Mouse (Mus musculus) MEL-GATA-1-ER (cell line): ENCODE data around the gene Wscd2.

Experiments
- DNase-seq: peaks from one replicate; pipeline ENCODE4 v3.0.0-alpha.2; 2012; ENCODE audit warnings: low read depth; ENCODE audit errors: extremely low read depth

Wscd2 gene

DNA sequence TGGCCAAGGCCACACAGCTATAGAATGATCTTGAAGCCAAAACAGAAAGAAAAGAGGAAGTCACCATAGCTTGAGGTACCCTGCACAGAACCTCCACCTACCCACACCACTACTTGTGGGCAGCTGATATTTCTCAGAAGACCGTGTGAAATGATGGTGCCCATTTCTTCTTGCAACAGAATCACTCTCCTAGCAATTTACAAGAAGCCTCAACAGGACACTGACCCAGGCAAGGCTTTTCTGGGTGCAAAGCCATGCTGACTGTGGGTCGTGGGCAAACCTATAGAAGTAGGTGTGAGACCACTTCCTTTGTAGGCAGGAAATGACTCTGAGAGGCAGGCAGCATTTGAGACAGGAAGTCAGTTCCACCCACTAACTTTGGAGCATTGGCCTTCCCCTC, 49.3 kb downstream of the Wscd2 start:
- no peak for DNase-seq

DNA sequence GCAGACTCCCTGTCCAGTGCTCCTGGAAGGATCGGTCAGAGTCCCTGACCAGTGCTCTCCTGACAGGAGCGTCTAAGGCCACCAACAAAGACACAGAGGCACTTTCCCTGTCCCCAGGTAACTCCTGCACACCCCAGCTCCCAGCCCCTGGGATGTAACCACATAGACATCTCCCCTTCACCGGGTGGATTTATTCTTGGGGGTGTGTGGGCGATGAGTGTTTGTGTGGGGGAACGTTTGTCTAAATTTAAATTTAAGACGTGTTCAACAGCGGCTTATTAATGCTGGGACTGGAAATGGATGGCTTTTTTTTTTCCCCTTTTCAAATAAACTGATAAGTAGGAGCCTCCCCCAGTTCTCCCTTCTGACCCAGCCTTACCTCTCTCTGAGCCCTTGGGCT, 49.7 kb downstream of the Wscd2 start:
- DNase-seq: no peak

DNA sequence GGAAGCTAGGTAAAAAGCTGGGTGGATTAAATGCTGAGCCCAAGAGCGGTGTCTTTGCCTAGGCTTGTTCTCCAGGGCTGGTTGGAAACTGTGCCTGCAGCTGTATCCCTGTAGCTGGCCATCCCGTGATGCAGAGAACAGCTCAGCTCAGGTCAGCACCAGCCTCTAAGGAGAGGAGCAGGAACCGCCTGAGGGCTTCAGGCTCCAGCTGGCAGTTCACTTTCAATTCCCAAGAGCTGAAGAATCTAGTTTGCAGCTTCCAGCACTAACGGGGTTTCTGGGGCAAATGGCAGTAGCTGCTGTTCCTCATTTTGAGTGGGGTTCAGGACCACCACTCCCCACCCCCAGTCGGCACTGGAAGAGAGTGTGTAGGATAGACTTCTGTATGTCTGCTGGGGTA, 51.1 kb downstream of the Wscd2 start:
- DNase-seq: no peak

DNA sequence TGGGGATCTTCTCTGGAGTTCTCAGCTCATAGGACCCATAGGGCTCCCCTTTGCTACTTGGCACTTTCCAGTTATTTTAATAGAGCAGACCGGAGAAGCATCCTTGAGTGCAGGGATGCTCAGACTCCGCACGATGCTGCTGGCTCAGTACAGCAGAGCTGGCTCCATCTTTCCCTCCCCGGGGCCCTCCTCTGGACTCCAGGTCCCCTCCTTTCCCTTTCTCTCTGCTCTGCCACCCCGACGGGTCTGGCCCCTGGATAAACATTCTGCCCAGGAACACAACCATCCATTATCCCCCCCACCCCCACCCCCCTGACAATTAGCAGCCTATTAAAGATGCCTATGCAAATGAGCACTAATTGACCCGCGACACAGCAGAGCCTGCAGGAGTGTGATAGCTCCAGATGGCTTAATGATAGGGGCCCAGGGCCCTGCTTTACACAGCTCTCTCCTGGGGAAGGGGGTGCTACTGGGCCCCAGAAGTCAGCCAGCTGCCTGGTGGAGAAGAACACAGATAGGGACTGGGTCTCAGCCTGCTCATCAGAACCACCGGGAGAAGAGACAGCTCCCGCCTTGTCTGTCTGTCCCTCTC, 52.8 kb downstream of the Wscd2 start:
- no peak for DNase-seq

DNA sequence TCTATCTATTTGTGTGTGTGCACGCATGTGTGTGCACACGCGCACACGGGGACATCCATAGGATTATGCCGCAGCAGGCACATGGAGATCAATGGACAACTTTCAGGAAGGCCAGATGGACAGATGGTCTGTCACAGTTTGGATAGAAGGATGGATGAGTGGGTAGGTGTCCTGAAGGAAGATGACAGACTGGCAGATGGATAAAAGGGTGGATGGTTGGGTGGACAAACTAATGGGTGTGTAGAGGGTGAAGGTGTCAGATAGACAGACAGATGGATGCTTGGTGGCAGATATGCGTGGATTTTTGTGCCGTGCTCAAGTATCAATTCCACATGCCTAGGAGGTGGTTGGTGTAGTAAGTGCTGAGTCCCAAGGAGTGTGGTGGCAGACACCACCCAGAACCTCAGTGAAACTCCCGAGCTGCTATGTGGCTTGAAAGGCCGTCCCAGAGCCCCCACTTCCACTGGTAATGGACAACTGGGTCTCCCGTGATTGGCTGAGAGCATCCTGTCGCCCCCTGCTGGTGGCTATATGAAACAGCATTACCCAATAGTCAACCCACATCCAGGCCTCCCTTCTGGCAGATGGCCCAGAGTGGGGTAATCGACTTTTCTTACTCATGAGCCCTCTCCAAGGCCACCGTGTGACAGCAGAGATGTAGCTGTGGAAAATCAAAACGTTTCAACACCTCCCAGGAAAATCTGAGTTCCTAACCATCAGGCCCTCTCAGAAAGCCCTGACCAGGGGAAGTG, 58.0 kb downstream of the Wscd2 start:
- no peak for DNase-seq

DNA sequence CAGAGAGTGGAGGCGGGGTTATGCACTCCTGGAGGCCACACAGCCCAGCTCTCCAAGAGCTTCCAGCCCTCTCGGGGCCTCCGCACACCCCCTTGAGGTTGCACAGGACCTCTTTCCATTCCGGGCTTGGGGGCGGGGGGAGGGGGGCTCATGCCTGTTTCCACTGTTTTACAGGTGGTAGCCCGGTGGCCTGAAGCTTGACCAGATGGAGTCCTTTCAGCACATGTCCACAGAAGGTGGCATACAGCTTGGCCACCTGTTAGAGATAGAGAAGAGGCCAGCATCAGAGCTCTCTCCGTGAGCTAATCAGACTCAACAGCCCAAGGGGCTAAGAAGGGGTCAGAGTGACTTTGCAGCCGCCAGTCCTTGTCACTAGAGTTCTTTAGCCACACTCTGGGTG, 60.1 kb downstream of the Wscd2 start:
- DNase-seq: no peak

DNA sequence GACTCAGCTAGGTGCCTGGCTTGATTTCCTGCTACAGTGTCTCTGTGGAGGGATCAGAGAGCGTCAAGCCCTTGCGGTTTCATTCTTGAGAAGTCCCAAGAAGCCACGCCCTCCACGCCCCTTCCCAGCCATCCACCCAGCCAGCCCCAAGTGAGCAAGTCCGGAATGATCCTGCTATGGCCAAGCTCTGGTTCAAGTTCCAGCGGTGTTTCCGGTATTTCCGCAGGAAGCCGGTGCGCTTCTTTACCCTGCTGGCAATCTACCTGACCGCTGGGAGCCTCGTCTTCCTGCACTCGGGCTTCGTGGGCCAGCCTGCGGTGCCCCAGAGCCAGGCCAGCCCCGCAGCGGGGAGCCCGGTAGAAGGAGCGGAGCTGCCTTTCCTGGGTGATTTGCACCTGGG, 60.6 kb downstream of the Wscd2 start:
- DNase-seq: no peak

DNA sequence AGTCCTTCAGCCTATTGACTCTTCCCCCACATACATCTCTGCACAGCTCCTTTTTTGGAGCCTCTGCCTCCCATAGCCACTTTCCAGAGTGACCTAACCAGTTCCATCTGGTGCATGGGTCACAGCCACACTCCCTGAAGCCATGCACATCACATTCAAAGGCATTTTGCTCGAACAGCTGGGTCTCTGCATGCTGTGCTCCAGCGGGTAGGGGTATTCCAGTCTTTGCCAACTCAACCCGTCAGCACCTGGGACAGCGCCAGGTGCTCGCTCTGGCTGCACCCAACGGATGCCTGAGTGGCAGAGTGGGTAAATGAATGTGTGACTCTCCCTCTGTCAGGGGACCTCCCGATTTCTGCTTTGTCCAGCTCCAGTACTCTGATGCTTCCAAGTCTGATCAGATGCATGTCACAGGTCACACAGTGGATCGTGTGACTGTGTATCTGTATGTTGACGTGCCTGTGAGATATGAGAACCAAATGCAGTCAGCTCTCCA, 63.3 kb downstream of the Wscd2 start:
- DNase-seq: no peak

DNA sequence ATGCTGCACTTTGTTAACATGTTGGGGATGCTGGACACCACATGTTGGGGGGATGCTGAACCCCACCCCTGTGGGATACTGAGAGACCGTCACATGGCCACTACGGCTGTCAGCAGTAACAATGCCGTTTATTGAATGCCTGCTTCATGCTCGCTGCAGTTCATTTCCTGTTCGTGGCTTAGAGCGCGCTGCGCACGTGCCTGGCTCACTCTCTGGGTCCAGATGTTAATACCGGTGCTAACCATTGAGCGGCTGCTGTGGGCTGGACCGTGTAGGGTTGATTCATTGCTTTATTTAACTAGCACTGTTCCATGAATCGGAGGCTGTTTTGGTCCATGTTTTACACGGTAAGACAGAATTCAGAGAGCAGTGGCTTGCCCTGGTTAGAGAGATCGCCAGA, 64.0 kb downstream of the Wscd2 start:
- no peak for DNase-seq

DNA sequence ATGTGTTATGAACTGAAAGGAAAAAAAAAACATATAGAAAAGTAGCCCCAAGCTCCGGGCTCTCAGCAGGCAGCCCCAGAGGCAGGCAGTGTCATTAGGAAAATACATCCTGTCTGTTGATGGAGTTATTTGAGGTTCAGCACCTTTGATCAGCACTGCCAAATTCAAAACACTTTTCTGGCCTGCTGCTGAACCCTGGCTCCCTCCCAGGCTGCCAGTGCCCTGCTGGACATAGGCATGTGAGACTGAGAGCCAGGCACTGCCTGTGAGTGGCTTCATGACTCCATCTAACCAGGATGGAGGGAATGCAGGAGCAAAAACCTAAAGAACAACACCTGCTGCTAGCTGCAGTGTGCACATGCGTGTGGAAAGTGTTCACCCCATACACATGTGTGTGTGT, 64.4 kb downstream of the Wscd2 start:
- DNase-seq: no peak

DNA sequence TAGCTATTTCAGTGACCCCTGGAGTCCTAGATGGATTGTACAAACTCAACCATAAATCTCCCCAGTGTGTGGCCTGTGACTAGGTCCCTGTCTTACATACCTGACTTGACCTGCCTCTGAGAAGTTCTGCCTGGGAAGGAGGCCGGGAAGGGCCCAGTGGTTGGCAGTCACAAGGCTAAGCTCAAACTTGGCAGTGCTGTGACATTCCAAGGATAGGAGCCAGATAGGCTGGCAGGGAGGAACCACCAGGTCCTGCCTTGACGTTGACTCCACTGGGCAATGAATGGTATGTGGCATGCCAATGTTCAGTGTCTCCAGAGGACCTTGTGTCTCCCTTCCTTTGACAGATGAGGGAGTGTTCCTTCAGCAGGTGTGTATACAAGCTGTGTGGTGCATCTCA, 65.6 kb downstream of the Wscd2 start:
- DNase-seq: no peak

DNA sequence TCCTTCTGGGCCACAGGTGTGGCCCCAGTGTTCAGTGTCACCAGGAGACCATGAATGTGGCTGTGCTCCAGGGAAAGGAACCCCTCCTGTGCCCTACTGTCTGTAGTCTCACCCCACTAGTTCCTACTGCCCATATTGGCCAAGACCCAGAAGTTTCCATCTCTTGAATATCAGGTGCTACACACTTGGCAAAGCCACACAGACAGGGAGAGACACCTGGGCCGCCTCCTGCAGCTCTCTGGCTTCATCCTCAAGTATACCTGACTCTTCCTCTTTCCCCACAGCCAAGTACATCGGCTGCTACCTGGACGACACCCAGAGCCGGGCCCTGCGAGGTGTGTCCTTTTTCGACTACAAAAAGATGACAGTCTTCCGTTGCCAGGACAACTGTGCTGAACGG, 67.9 kb downstream of the Wscd2 start:
- DNase-seq: no peak

DNA sequence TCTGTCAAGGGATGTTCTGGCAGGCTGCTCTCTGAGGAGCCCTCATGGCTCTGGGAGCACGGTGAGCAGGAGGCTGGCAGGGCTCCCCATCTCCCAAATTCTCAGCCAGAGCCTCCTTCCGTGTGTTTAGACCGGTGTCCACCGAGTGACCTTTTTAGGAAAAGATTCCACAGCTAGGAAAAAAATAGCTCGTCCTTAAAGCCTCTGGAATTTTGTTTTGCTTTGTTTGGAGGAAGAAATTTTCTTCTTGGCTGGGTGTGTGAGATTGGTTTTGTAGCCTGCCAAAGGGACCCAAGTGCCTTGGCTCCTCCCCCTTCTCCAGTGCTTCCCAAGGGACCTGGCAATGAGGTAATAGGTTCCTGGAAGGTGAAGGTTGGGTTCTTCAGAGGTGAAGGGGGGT, 69.5 kb downstream of the Wscd2 start:
- DNase-seq: no peak

DNA sequence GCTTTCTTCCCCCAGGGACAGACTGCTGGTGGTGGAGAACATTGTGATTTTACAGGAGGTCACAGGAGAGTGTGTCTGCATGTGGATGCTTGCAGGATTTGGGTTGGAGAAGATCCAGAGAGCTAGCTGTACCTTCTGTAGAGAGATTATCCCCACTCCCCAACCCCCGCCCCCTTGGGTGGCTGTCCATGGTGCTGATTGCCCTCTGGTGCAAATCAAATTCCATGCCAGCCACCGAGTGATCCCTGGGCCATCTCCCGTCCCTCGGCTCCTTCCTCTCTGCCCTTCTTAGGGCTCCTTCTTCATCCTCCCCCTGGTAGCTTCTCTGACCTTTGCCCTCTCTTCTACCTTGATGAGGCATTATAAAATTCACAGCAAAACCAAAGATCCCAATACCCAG, 74.3 kb downstream of the Wscd2 start:
- DNase-seq: no peak

DNA sequence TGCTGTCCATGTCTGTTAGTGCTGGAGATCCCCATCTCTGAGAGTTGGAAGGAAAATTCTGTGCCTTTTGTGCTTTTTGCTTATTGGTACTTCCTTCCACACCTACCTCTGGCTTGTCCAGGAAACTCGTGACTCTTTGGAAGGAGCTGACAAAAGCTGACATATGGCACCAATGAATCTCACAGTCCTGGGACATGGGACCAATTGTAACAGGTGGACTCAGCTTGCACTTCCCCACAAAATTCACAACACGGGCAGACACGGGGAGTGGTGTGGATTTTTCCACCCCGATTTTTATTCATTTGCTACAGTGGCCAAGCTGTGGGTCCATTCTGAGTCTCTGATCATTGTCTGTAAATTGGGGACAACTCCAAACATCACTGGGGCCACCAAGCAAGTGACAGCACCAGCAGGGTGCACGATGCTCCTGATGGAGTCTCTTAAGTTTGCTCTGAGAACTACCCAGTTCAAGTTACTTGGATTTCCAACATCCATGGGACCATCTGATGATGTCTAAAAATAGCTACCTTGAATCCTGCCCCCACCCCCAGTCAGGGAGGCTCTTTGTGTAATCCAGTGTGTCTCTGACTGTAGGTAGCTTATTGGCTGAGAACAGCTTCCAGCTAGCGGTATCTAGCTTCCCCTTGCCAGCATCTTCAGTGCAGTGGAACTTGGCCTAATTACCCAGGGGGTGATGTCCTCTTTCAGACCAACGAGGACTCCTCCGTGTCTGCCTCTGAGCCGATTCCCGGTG, 75.1 kb downstream of the Wscd2 start:
- DNase-seq: no peak

DNA sequence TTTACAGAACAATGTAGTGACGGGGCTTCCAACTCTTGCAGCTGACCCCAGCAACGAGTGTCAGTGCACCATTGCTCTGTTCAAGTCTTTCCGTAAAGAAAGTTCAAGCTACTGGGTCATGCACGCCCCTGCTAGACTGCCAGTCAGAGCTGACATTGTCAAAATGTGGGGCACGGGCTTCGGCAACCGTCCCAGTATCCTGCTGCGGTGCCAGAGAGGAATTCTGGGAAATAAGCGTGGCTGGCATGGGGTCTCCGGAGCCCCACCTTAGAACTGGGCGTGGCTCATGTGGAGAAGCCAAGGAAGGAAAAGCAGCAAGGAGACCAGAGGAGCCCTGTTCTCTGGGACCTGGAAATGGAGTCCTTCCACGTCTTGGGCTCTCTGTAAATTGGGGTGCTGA, 75.7 kb downstream of the Wscd2 start:
- no peak for DNase-seq

DNA sequence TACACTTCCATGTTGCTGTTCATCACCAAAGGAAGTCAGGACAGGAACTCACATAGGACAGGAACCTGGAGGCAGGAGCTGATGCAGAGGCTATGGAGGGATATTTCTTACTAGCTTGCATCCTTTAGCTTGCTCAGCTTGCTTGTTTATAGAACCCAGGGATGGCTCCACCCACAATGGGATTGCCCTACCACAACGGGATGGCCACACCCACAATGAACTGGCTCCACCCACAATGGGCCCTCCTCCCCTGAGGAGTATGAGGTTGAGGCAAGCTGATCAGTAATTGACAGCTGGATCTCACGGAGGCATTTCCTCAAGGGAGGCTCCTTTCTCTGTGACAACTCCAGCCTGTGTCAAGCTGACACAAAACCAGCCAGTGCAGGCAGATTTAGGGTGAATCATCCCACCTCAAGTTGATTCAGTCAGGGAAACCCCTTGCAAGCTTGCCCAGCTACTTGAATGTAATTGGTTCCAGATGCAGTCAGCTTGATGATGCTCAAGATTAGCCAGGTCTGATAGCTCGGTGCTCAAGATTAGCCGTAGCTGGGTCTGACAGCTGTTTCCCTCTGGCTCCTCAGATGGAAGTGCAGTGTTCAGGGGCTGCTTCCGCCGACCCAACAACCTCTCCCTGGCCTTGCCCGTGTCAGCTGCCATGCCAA, 80.1 kb downstream of the Wscd2 start:
- DNase-seq: no peak

DNA sequence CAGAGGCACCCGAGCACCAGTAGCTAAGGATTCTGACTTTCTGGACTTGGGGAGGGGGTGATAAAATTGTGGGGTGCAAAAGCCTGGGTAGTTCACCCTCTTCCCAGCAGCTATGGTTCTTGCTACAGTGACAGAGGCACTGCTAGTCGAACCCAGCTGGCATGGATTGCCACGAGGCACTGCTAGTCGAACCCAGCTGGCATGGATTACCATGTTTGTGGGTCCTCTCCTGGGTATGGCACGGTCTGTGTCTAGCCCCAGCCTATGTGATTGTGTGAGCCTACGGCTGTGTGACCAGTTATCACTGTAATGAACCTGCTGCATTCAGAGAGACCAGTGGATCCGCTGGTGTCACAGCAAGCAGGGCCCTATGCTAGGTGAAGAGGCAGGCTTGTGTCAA, 87.4 kb downstream of the Wscd2 start:
- no peak for DNase-seq

DNA sequence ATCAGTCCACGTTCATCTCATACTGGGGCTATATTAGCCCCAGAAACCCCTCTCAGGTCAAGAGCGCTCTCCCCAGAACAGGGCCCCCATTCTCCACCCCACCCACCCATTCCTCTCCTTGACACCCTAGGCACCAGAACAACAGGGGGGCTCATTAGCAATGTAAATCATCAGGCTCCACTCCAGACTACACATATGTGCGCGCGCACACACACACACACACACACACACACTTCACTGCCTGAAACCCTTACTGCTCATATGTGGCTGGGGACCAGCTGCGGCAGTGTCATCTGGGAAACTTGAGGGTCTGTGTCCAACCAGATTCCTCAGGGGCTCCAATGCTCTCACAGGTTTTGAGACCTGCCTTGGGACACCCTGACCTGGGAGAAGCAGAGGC, 88.3 kb downstream of the Wscd2 start:
- DNase-seq: no peak

DNA sequence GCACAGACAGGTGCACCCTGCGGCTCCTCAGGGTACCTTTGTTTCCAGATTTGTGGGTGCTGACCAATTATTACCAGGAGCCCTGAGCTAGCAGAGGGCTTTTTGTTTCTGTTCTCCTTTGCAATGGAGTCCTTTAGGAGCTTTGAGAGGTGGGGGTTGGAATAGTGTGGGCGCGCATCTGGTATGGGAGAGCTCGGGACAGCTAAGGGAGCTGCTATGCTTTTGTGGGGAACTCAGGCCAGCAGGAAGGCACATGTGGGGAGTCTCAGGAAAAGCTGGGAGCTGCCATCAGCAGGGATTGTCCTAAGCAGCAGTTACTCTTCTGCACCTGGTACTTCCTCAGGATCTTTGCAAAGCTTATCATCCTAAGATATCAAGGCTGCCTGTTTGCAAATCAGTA, 89.0 kb downstream of the Wscd2 start:
- DNase-seq: no peak

DNA sequence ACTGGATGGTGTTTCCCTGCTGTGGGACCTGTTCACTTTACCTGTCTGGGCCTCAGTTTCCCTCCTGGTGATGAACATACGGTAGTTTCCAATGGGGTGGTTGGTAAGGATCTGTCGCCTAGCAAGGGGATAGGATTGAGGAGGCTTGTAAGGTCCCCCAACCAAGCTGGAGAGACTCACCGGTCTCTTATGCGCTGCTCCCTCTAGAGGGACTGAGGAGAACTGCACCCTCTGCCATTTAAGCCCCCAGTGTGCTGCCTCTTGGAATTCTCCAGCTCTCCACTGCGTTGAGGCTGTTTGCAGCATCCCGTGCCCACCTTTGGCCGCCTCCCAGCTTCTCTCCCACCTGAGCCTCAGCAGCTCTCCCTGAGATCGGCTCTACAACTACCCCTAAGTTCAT, 90.1 kb downstream of the Wscd2 start:
- no peak for DNase-seq

DNA sequence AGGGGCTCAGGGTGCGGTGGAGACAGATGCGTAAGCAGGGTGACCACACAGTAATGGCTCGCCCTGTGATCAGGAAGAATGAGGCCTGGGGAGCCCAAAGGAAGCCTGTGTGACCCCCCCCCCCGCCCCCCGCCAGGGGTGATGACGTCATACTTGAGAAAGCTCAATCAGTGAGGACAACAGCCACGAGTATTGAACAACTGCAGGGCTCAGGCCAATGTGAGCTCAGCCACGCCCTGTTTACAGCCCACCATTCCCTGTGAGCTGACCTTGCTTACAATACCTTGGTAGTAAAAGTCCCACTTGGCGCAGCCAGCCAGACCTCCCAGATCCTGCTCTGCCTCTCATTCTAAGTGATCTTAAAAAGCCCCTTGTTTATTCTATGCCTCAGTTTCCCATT, 90.7 kb downstream of the Wscd2 start:
- DNase-seq: no peak
